Mouse (Mus musculus) heart, adult 10 weeks (tissue): ENCODE data around the gene Cdh8. TPM values are rescaled to one million over a fixed set of nuclear protein-coding genes. Genes with fewer than 3 reads are reported as not detected.

Source experiments
- polyA plus RNA-seq: library from polyadenylated mRNA; stranded (reverse); fragments of 350-450 nt; fragmentation: Illumina TruSeq; extraction: RNeasy Lipid Tissue Mini Kit (QIAGEN cat#74804); gene quantifications from one replicate; pipeline ENCODE4 v1.2.3, GENCODE M21; 2014; ENCODE audit warnings: low read depth, low replicate concordance

The Cdh8 gene
- not detected for polyA plus RNA-seq

GRCm38 (mm10) chr8:99415966-99416781 is at the start of gene Cdh8:
Gene Cdh8, minus strand, starts transcription at chr8:99416471.

